Mouse (Mus musculus): Measurements from ENCODE around the gene Gdf5. TPM values are rescaled to one million over a fixed set of nuclear protein-coding genes. Genes with fewer than 3 reads are reported as not detected.
A peak's percentile ranks its signal among the peaks of the same experiment; 100 is the strongest.
"Not testable (repeated sequence)": the region's sequence is repeated elsewhere in the genome, so short reads cannot be mapped to it uniquely, and the experiment has no call there.

Gene Gdf5
- polyA plus RNA-seq, 1 experiment from 2014 or later = 0.88 TPM

DNA sequence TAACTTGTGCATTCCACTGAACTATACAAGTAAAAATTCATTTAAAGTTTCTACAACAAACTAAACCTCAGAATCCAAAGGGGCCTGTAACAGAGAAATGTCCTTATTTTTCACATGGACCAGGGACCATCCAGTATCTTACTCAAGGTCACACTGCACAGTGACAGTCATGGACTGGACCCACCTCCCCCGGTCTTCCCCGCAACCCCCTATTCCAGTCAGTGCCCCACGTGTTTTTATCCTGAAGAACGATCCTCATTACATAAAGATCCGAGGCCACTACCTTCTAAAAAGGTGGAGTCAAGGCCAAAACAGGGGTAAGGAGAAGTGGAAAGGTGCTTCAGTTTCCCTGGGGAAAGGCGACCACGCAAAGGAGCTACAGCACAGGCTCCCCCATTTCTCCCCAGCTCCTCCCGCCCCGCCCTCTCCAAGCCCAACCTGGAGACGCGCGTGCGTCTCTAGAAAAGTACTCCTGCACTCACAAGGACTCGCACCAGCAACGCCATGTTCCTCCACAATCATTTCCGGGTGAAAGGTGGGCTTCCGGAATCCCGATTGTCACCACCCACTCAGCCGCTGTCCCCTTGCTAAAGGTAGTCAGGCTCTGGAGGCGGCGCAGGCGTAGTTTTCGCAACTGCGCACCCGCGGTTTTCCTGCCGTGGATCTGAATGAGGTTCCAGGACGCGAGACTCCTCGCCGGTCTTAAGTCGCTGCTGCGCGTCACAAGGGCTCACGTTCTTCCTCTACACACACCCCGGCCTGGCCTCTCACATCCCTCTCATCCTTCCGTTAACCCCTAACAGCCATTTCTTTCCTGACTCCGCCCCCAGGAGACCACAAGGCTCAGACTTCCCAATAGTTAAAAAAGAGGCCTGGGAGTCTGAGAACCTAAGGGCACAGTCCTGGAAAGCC is 15.4 kb downstream of the Gdf5 start, which contains the start of gene Uqcc1:
Gene Uqcc1, minus strand, starts transcription at position 780 of the 912 bp plus-strand sequence.
- Histone ChIP-seq H3K27ac (peak within 1 kb of the TSS; percentile 93), H3K36me3 (replicated peaks) (peaks cover 15% of the 10 kb centered on the region), H3K4me3 (peak within 1 kb of the TSS; percentile 78), H3K27me3 (ENCODE audit: poor library complexity, severe bottlenecking) (no peaks in the 10 kb centered on the region), H3K4me1 (peaks cover 25% of the 10 kb centered on the region), H3K9me3 (no peaks in the 10 kb centered on the region)
- peak; percentile 92 for DNase-seq (ENCODE audit: extremely low spot score, low spot score)
- under 1% methylated on average over 38 of the region's 38 CpGs for WGBS

DNA sequence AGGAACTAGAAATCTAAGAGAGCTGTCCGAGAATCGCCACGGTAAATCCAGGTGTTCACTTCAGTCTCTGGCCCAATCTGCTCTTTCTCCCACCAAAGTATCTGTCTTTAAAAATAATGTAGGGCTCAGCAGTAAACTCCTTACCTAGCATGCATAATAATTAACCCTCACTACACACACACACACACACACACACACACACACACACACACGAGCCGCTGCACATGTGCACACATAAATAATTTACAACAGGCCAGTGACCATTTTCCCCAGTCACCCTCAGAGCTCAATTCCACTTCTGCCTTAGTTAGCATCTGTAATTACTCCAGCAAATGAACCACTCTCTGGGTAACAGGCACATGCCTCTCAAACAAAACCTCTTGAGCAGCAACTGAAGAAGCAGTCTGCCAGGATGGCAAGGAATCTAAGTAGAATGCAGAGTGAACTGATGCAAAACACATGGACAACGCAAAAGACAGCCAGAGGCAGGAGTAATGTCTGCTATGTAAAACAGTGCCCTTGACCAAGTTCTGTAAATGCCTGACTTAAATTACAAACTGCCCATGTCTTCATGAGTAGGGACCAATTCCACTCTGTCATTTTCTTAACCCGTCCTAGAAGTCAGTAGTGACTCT is 16.3 kb downstream of the Gdf5 start:
- DNase-seq (ENCODE audit: extremely low spot score, low spot score) = no peak
- Histone ChIP-seq H3K36me3 (replicated peaks) (peaks cover 25% of the 10 kb centered on the region), H3K4me3 (peak overlapping the region; percentile 78), H3K27ac (no peak overlapping the region), H3K27me3 (ENCODE audit: poor library complexity, severe bottlenecking) (no peaks in the 10 kb centered on the region), H3K4me1 (peaks cover 25% of the 10 kb centered on the region), H3K9me3 (no peaks in the 10 kb centered on the region)
- WGBS = 81% methylated on average over 7 of the region's 7 CpGs

DNA sequence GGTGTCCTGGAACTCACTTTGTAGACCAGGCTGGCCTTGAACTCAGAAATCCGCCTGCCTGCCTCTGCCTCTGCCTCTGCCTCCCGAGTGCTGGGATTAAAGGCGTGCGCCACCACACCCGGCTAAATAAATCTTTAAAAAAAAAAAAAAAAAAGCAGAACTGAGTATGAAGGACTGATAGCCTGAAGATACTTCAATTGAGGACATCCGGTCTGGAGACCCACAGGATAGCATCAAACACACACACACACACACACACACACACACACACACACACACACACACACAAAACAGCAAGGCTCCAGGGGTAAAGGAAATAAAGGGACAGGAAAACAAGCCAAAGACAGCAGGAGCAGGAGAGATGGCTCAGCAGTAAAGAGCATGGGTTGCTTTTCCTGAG is 20.0 kb downstream of the Gdf5 start:
- not testable (repeated sequence) for H3K27ac ChIP-seq; H3K9me3 ChIP-seq; DNase-seq (ENCODE audit: extremely low spot score, low spot score); H3K4me3 ChIP-seq; H3K27me3 ChIP-seq (ENCODE audit: poor library complexity, severe bottlenecking)
- H3K4me1 ChIP-seq = peaks cover 19% of the 10 kb centered on the region
- 93% methylated on average over 6 of the region's 6 CpGs for WGBS
- H3K36me3 ChIP-seq (replicated peaks) = peaks cover 45% of the 10 kb centered on the region

DNA sequence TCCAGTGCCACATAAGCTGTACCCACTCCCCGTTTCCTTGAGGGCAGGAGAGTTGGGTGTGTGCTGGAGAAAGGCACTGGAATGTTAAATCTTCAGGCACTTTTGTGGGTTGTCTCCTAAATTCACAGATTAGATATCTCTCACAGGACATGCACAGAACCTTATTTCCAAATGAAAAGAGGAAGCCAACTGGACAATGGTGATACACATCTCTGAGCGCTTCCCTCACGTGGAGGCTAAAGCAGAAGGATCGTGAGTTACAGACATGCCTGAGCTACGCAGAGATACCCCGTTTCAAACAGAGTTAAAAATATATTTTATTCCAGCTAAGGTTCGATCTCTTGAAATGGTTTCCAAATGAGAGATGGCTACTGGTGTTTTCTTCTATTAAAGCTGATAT is 22.0 kb downstream of the Gdf5 start:
- Histone ChIP-seq H3K27me3 (ENCODE audit: poor library complexity, severe bottlenecking) (no peaks in the 10 kb centered on the region), H3K4me1 (peaks cover under 1% of the 10 kb centered on the region; the same call in 1 of the 2 replicates), H3K36me3 (replicated peaks) (peaks cover 62% of the 10 kb centered on the region), H3K9me3 (no peaks in the 10 kb centered on the region), H3K27ac (no peak overlapping the region), H3K4me3 (no peak overlapping the region)
- 97% methylated on average over 7 of the region's 7 CpGs for WGBS
- no peak for DNase-seq (ENCODE audit: extremely low spot score, low spot score)

DNA sequence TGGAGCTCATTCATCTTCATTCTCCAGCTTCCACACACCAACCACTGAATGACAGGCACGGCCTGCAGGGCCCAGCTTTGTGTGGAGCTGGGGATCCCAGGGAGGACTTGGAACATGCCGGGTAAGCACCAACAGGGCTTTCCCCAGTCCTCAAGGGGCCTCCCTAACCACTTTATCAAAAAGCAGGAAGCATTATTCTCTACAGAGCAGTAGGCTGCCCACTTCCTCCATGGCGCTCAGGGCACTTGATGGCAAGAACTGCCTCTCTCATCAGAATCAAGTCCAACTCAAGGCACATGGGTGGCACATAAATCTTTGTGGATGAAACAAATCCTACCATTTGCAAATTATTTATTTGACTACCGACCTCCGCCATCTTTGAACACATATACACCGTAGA is 30.5 kb downstream of the Gdf5 start:
- Histone ChIP-seq H3K9me3 (no peaks in the 10 kb centered on the region), H3K27me3 (ENCODE audit: poor library complexity, severe bottlenecking) (no peaks in the 10 kb centered on the region), H3K4me3 (no peak overlapping the region), H3K36me3 (replicated peaks) (peaks cover 74% of the 10 kb centered on the region), H3K4me1 (no peaks in the 10 kb centered on the region), H3K27ac (no peak overlapping the region)
- 97% methylated on average over 6 of the region's 6 CpGs for WGBS
- no peak for DNase-seq (ENCODE audit: extremely low spot score, low spot score)

DNA sequence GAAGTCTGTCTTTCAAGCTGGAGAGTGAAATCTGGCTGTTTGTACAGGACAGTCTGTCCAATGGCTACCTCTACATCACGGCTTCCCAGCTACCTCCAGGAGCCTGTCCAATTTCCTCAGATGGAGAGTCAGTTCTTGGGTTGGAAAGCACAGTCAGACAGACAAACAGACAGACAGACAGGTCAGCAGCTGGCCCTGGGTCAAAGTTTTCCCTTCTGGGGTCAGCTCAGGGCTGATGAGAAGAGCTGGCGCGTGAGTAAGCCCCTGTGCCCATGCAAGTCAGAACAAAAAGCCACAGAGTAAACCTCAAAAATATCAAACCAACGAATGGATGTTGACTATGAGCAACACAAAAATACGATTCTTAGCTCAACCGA is 41.5 kb downstream of the Gdf5 start:
- 94% methylated on average over 6 of the region's 6 CpGs for WGBS
- no peak overlapping the region for H3K27ac ChIP-seq
- no peaks in the 10 kb centered on the region for H3K27me3 ChIP-seq (ENCODE audit: poor library complexity, severe bottlenecking)
- H3K4me1 ChIP-seq = no peaks in the 10 kb centered on the region
- H3K9me3 ChIP-seq = no peaks in the 10 kb centered on the region
- DNase-seq (ENCODE audit: extremely low spot score, low spot score) = no peak
- H3K4me3 ChIP-seq = no peak overlapping the region
- peaks cover 75% of the 10 kb centered on the region for H3K36me3 ChIP-seq (replicated peaks)

DNA sequence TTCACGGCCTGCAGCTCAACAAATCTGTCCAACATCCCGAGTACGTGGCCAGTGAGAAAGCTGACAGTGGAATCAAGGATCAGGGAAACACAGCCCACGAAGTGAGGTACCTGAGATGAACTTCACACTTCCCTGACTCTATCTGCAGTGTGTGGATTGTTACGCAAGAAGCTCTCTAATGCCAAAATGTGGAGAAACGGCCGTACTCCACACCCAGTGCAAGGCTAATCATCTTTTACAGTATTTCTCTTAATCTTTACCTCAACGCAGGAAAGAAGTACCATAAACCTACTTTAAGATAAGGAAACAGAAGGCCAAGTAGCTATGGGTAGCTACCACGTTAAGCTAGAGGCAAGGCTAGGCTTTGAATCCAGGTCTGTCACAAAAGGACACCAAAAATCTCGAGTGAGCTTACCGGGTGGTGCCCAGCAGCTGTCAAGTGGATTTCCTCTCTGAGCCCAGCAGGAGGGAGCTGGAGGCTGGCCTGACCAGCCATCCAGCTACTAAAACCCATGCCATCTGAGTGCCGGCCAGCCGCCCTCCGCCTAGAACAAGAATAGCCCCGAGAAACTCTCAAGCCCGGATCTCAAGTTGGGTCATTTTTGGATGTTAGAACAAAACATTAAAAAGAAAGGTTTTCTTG is 42.1 kb downstream of the Gdf5 start:
- no peak overlapping the region for H3K27ac ChIP-seq
- peaks cover 75% of the 10 kb centered on the region for H3K36me3 ChIP-seq (replicated peaks)
- no peaks in the 10 kb centered on the region for H3K4me1 ChIP-seq
- 90% methylated on average over 16 of the region's 16 CpGs for WGBS
- no peaks in the 10 kb centered on the region for H3K9me3 ChIP-seq
- H3K4me3 ChIP-seq = no peak overlapping the region
- H3K27me3 ChIP-seq (ENCODE audit: poor library complexity, severe bottlenecking) = no peaks in the 10 kb centered on the region
- no peak for DNase-seq (ENCODE audit: extremely low spot score, low spot score)

DNA sequence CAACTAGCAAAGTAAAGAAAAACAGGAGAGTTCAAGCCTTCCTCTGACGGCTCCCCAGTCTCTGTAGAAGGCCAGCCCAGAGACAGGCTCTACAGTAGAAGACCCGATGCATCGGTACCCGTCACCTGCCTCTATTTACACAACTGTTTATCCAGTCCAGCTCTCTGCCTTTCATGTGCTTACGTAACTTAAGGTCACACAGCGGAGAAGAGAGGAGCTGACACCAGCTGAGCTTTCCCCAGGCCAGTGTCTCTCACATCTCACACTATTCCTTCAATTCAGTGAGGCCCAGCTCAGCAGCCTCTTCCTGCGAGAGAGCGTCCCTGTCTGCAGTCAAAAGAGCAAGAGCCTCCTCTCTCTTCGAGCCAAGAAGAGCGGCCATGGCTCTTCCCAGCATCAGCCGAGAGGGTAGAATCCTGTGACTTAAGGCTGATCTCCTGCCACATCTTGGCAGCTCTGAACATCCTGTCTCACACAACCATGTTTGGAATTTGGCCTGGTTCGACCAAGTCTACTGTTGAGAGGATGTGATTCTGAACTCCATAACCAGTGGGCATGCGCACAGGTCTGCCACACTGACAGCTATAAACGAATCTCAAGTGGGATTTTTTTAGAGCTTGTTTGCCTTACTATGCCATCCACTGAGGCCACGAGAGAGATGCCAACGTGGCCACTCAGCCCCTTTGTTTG is 50.0 kb downstream of the Gdf5 start:
- H3K27ac ChIP-seq = no peak overlapping the region
- WGBS = 91% methylated on average over 16 of the region's 16 CpGs
- peaks cover 68% of the 10 kb centered on the region for H3K36me3 ChIP-seq (replicated peaks)
- DNase-seq (ENCODE audit: extremely low spot score, low spot score) = no peak
- H3K27me3 ChIP-seq (ENCODE audit: poor library complexity, severe bottlenecking) = no peaks in the 10 kb centered on the region
- H3K4me3 ChIP-seq = no peak overlapping the region
- no peaks in the 10 kb centered on the region for H3K4me1 ChIP-seq
- H3K9me3 ChIP-seq = no peaks in the 10 kb centered on the region

DNA sequence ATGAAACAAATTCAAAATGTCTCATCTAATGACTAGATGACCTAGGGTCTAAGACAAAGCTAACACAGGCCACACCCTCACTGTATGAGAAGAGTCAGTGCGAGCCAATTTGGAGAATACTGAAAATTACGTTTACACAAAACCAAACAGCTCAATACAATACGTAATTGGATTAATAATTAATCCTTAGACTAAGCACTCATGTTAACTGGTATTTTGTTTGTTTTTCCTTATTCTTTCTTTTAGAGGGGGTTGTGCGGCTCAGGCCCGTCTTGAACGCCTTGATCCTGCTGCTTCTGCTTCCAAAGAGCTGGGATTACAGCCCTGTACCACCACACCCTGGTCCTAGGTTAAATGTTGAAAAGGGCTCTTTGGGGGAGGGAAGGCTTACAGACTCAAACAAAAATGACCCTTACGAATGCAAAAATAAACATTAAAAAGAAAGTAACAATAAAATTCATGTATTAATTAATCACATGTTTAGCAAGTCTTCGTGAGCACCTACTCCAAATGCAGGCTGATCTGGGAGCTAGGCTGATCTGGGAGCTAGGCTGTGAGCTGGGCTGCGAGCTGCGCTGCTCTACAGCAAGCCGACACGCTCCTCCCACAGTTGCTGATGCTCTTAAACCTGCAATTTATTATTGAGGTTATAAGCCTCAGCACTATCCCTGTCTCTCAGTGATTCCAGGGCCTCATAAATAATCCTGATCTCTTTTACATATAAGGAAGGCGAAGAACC is 50.7 kb downstream of the Gdf5 start:
- Histone ChIP-seq H3K4me1 (no peaks in the 10 kb centered on the region), H3K36me3 (replicated peaks) (peaks cover 67% of the 10 kb centered on the region), H3K27me3 (ENCODE audit: poor library complexity, severe bottlenecking) (no peaks in the 10 kb centered on the region), H3K9me3 (no peaks in the 10 kb centered on the region), H3K4me3 (no peak overlapping the region), H3K27ac (no peak overlapping the region)
- no peak for DNase-seq (ENCODE audit: extremely low spot score, low spot score)
- 94% methylated on average over 13 of the region's 13 CpGs for whole genome bisulfite sequencing

Other genes starting within 250 kb of the Gdf5 start
- gene Edem2, start 215.9 kb downstream of the Gdf5 start, polyA plus RNA-seq (2016; fragmentation: Nextera tagmentation; extraction: Ambion mirVana) = 30.5 and 30.9 TPM in 2 replicates
- gene Gm17581, start 209.5 kb downstream of the Gdf5 start, polyA plus RNA-seq (2016; fragmentation: Nextera tagmentation; extraction: Ambion mirVana) = not detected in 2 replicates
- gene Procr, start 194.2 kb downstream of the Gdf5 start, polyA plus RNA-seq (2016; fragmentation: Nextera tagmentation; extraction: Ambion mirVana) = 1.1 TPM in 2 replicates
- 0.17 and 0.35 TPM in 2 replicates for gene Mmp24, start 170.0 kb downstream of the Gdf5 start, polyA plus RNA-seq (2016; fragmentation: Nextera tagmentation; extraction: Ambion mirVana)
- gene BC029722, start 125.9 kb downstream of the Gdf5 start, polyA plus RNA-seq (2016; fragmentation: Nextera tagmentation; extraction: Ambion mirVana) = 5.9 and 6.8 TPM in 2 replicates
- 241 and 249 TPM in 2 replicates for gene Eif6, start 118.4 kb downstream of the Gdf5 start, polyA plus RNA-seq (2016; fragmentation: Nextera tagmentation; extraction: Ambion mirVana)
- gene Fam83c, start 110.5 kb downstream of the Gdf5 start, polyA plus RNA-seq (2016; fragmentation: Nextera tagmentation; extraction: Ambion mirVana) = 0.26 and 0.29 TPM in 2 replicates
- 78.4 and 82.2 TPM in 2 replicates for gene Uqcc1, start 15.1 kb downstream of the Gdf5 start, polyA plus RNA-seq (2016; fragmentation: Nextera tagmentation; extraction: Ambion mirVana)
- gene Gm15557, start 4.6 kb downstream of the Gdf5 start, polyA plus RNA-seq (2016; fragmentation: Nextera tagmentation; extraction: Ambion mirVana) = not detected in 2 replicates
- 28.8 and 28.9 TPM in 2 replicates for gene Cep250, start 11.1 kb upstream of the Gdf5 start, polyA plus RNA-seq (2016; fragmentation: Nextera tagmentation; extraction: Ambion mirVana)
- 1.4 and 2.1 TPM in 2 replicates for gene 6430550D23Rik, start 62.6 kb upstream of the Gdf5 start, polyA plus RNA-seq (2016; fragmentation: Nextera tagmentation; extraction: Ambion mirVana)
- 194 and 199 TPM in 2 replicates for gene Ergic3, start 62.7 kb upstream of the Gdf5 start, polyA plus RNA-seq (2016; fragmentation: Nextera tagmentation; extraction: Ambion mirVana)
- gene Fer1l4, start 107.6 kb upstream of the Gdf5 start, polyA plus RNA-seq (2016; fragmentation: Nextera tagmentation; extraction: Ambion mirVana) = not detected in 2 replicates
- 4.1 TPM in 2 replicates for gene Spag4, start 119.8 kb upstream of the Gdf5 start, polyA plus RNA-seq (2016; fragmentation: Nextera tagmentation; extraction: Ambion mirVana)
- gene Cpne1, start 166.6 kb upstream of the Gdf5 start, polyA plus RNA-seq (2016; fragmentation: Nextera tagmentation; extraction: Ambion mirVana) = 63.3 and 73.3 TPM in 2 replicates
- gene Rbm12, start 166.6 kb upstream of the Gdf5 start, polyA plus RNA-seq (2016; fragmentation: Nextera tagmentation; extraction: Ambion mirVana) = 47.5 and 50.4 TPM in 2 replicates
- 20.7 TPM in 2 replicates for gene Gm28036, start 181.7 kb upstream of the Gdf5 start, polyA plus RNA-seq (2016; fragmentation: Nextera tagmentation; extraction: Ambion mirVana)
- gene Romo1, start 198.7 kb upstream of the Gdf5 start, polyA plus RNA-seq (2016; fragmentation: Nextera tagmentation; extraction: Ambion mirVana) = 379 and 398 TPM in 2 replicates
- gene Nfs1, start 198.8 kb upstream of the Gdf5 start, polyA plus RNA-seq (2016; fragmentation: Nextera tagmentation; extraction: Ambion mirVana) = 41.7 and 45.2 TPM in 2 replicates
- gene Rbm39, start 234.9 kb upstream of the Gdf5 start, polyA plus RNA-seq (2016; fragmentation: Nextera tagmentation; extraction: Ambion mirVana) = 542 and 576 TPM in 2 replicates

All from forebrain, embryonic 10.5 days (tissue).